Mouse (Mus musculus): ENCODE measurements at regions not wholly inside any gene's neighbourhood (a gene's known extent, or its start where the extent isn't known, plus 50 kb on each side); places are given as distances from the start of the nearest gene placed in this dataset.

DNA sequence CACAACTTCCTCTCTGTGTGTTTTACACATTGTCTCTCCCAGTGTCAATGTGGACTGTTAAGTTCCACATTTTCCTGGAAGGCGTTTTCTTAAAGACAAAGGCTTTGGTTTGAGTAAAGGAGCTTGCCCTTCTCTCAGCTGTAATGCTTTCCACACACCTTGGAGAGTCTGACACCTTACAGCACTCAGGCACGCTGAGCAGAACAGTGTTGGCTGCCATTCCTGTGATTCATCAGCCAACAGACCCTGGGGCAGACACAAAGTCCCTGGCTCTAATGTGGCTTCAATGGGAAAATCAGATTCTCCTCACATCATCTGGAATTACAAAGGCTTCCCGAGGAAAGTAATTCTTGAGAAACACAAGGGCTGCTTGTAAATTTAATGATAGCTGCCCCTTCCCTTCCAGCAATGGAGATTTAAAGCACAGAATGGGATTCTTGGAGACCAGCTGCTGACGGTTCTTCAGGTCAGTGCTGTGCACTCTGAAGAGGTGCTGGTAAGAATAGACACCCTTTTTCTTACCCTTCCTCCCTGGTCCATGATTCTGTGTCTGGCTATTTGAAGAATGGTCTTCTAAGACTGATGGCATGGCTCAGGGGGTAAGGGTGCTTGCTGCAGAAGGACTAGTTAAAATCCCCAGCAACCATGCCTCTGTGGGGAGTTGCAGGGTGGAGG is 468.4 kb upstream of the Nr2f2 start:
- DNase-seq = no peak

DNA sequence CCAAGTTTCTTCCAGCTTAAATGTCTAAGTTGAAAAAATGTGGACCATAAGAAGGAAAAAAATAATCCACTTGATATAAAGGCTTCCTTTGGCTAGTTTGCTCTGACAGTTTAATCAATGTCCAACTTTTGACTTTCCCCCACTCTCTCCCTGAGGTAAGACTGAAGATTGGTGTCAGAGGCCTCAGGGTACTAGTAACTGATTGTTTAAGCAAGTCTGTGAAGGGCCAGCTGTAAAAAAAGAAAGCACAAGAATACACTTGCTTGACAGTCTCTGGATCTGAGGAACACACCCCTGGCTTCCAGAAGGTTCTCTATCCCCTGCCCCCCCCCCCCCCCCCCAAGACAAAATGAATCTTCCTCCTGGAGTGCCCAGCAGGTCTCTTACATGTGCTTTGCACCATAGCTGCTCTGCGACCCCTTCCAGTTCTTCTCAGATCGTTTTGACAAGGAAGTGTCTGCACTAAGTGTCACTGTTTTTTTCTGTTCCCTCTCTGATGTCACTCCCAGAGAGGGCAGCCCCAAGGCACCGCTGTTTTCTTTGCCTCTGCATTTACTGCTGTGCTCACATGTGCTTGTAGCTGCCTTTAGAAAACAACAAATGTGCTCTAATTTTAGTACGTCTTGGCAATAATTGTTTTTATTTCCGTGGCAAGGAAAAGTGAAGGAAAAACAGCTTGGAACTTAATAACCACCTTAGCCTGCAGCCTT is 462.1 kb upstream of the Nr2f2 start:
- DNase-seq = no peak

- DNase-seq = no peak
These were observed 459.5 kb upstream of the Nr2f2 start for GRCm38 (mm10) chr7:70826074-70826473.

- DNase-seq = no peak
These were observed 456.5 kb upstream of the Nr2f2 start for GRCm38 (mm10) chr7:70823020-70823419.

DNA sequence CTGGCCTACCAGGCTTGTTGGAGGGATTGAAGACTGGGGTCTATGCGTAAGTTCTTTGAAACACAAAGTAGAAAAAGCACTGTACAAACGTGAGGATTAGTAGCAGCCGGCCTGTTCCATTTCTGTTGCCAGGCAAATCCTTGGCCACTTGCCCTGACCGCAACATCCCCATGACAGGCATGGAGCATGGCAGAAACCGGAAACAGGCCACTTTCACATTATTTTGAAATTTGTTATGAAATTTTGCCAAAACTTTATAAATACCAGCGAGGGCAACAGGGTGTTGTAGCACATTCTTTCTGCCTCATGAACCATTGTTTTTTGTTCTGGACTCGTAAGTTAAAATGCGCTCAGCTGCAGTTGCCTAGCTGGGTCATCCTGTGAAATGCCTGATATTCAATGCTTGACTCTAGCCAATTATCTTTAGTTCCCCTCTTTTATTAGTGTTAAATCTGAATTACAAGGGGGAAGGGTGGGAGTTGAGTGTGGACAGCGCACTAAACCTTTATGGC is 455.8 kb upstream of the Nr2f2 start:
- DNase-seq = peak; percentile 73

DNA sequence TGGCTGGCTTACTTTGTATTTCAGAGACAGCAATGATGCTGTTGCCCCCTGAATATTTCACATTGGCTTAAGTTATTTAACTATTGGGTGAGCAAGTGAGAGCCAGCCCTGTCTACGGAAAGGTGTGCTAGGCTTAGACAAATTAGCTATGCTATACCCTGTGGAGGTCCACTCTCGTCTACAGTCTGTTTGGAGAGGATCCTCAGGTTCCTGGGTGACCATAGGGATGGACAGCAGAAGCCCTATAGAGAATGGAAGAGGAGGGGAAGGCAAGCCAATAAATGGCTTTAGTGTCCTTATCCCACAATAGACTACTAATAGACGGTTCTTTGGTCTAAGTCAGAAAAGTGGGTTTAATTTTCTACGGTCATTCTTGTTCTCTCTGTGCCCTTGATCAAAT is 455.3 kb upstream of the Nr2f2 start:
- DNase-seq = no peak

- no peak for DNase-seq
These were observed 450.9 kb upstream of the Nr2f2 start for GRCm38 (mm10) chr7:70817347-70817913.

GRCm38 (mm10) chr7:70814391-70814790 is 447.9 kb upstream of the Nr2f2 start:
- DNase-seq = no peak

GRCm38 (mm10) chr7:70813101-70813500 is 446.6 kb upstream of the Nr2f2 start:
- no peak for DNase-seq

DNA sequence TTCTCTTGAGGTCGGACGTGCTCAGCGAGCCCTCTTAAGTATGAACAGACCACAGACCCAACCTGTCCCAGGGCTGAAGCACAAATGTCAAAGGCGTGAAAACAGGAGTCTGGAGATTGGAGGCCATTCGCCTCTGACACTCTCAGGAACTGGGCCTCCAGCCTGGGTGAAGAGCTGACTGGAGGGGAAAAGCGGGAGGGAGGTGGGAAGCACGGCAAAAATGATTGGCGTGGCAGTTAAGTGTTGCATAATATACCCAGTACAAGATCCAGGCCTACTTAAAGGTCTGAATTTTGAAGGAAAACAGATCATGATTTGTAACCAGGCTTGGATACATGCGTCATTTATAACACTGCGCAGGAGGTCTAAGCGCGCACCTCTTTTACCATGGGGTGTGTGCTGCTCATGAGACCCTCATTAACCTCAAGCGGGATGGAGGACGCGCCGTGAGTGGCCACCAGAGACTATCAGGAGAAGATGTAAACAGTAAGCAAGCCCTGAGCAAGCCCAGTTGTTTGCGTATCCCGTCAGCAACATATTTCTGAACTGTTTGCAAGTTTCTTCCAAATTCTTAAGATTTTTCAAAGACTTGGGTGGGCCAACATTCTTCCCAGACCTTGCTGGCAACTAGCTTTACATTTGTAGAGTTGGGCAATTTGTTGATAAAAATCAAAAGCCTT is 444.0 kb upstream of the Nr2f2 start:
- DNase-seq = no peak

DNA sequence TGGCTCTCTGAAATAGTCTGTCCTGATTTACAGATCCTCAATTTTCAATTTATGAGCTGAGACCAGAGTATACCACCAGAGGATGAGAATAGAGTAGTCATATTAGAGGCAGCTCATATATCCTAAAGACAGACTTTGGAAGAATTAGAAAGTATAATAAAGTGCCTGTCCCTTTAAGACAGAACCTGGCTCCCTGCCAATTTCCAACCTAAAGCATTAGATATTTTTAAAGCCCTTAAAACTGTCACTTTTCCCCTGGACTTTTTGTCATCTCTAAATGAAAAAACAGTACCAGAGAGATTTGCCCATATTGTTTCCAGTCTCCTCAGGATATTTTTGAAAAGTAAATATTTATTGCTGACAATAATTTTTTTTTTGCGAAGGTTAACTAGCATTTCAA is 437.7 kb upstream of the Nr2f2 start:
- DNase-seq = no peak

GRCm38 (mm10) chr7:70799976-70800375 is 433.4 kb upstream of the Nr2f2 start:
- DNase-seq = no peak

- peak; percentile 63 for DNase-seq
These were observed 432.7 kb upstream of the Nr2f2 start for GRCm38 (mm10) chr7:70799031-70799766.

DNA sequence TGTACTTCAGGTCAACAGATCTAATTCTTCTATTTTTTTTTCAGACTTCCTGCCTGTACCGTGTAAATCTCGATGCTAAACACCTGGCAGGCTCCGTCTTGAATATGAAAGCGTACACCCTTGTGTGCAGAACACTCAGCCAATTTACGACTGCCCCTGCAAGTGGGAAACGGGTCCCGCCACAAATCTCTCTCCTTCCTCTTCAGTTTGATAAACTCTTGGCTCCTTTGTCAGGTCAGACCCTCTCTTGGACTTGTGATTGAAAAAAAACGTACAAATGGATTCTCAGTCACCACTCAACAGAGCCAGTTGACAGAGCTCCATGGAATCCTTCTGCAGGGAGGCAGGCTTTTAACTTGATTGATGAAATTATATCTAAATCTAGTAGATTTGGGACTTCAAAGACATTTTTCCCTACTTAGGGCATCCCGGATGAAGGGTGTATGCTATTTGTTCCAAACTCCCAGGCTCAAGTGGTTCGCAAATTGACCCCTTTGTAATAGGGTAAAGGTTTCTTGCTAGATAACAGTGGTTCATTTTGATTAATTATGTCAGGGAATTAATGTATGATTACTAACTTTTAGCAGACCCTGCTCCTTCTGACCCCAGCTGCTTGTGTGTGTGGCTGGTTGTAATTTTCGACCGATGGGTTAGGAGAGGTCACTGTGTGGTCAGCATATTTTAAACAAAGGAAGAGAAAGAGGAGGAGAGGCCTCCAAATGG is 429.7 kb upstream of the Nr2f2 start:
- no peak for DNase-seq

GRCm38 (mm10) chr7:70788902-70789796 is 422.6 kb upstream of the Nr2f2 start:
- no peak for DNase-seq

DNA sequence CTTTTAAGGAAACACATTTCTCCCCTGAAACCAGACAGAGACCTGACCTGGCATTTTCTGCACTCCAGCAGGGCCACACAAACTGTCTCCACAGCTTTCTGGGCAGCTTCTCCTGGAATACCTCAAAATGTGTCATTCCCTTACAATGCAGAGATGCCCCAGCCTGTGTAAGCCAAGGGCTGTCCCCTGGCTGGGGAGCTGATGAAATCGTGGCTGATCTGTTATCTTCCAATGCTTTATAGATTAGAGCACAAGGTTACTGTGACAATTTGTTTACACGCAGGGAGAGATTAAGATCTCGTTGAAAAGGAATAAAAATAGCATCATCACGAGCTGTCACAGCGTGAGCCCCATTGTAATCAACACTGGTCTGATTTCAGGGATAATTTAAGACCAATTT is 421.4 kb upstream of the Nr2f2 start:
- no peak for DNase-seq

- DNase-seq = no peak
These were observed 414.3 kb upstream of the Nr2f2 start for GRCm38 (mm10) chr7:70780742-70781332.

DNA sequence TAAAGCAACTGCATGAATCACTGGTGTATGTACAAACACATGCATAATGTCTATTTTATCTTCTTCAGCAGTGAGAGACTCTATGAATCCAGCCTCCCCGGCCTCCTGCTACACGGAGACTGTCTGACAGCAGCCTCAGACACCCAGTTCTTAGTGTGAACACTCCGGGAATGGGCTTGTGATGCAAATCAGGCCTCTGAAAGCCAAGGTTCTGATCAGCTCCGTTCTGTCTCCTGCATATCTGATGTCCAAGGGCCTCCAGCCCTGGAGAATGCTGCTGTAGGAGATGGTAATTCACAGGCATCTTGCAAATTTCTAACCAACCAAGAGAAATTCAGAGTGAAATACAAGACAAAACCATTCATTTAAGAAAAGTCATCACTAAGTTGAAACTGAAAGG is 411.2 kb upstream of the Nr2f2 start:
- DNase-seq = no peak

DNA sequence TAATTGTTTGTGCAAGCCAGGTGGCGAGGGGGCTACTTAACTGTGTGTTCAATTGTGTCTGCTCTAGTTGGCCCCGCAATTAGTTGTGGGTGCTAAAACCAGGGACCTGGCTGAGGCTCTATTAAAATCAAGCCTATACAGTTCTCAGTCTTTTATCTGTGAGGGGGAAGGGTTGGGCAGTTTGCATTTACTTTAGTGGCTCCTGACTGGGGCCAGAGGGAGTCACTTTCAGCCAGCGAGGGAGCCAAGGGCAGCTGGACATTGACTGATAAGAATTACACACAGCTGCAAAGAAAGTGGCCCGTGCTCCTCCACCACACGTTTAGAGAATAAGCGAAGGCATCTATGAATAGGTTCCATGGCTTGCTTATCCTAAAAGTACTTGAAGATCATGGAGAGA is 403.1 kb upstream of the Nr2f2 start:
- no peak for DNase-seq

GRCm38 (mm10) chr7:70767697-70768096 is 401.2 kb upstream of the Nr2f2 start:
- DNase-seq = peak; percentile 59

- DNase-seq = no peak
These were observed 390.1 kb upstream of the Nr2f2 start for GRCm38 (mm10) chr7:70756676-70757075.

All from lung, postnatal 36 days (tissue).